Mouse (Mus musculus) neural tube, embryonic 14.5 days (tissue): ENCODE results near the gene Ssxb1. TPM values are rescaled to one million over a fixed set of nuclear protein-coding genes. Genes with fewer than 3 reads are reported as not detected.
"Not testable (repeated sequence)": the region's sequence is repeated elsewhere in the genome, so short reads cannot be mapped to it uniquely, and the experiment has no call there.

Experiments
- ATAC-seq: fragments of 200-750 bp; cut with Nextera tagmentation; 2 replicates; pipeline ENCODE4 v1.8.0; 2017; ENCODE audit warnings: low read depth, mild to moderate bottlenecking, moderate TSS enrichment, moderate library complexity
- H3K27ac ChIP-seq: fragments of 300-500 bp; sonication (generic); 2 replicates; pipeline ENCODE4 v1.5.1; 2014; ENCODE audit warnings: low read depth, mild to moderate bottlenecking, control low read depth, low read length, moderate library complexity, mixed read lengths
- H3K27me3 ChIP-seq: fragments of 300-500 bp; sonication (generic); 2 replicates; pipeline ENCODE4 v1.6.1; 2014; ENCODE audit warnings: low read length; ENCODE audit not compliant: control insufficient read depth, insufficient read depth
- H3K36me3 ChIP-seq: fragments of 300-500 bp; sonication (generic); 2 replicates; pipeline ENCODE4 v1.6.1; 2014; ENCODE audit warnings: low read length, mixed read lengths; ENCODE audit not compliant: control insufficient read depth, insufficient read depth
- H3K4me1 ChIP-seq: fragments of 300-500 bp; sonication (generic); 2 replicates; pipeline ENCODE4 v1.6.1; 2014; ENCODE audit warnings: low read length; ENCODE audit not compliant: control insufficient read depth, insufficient read depth
- H3K4me2 ChIP-seq: fragments of 300-500 bp; sonication (generic); 2 replicates; pipeline ENCODE4 v1.6.1; 2014; ENCODE audit warnings: mild to moderate bottlenecking, low read depth, low read length, control low read depth
- H3K4me3 ChIP-seq: fragments of 300-500 bp; sonication (generic); 2 replicates; pipeline ENCODE4 v1.5.1; 2014; ENCODE audit warnings: low read depth, low read length, control low read depth, mixed read lengths
- H3K9ac ChIP-seq: fragments of 300-500 bp; sonication (generic); replicated peaks from 2 replicates; pipeline ENCODE4 v1.6.1; 2014; ENCODE audit warnings: low read depth, mild to moderate bottlenecking, control low read depth, low read length, mixed read lengths
- H3K9me3 ChIP-seq: fragments of 300-500 bp; sonication (generic); 2 replicates; pipeline ENCODE4 v1.6.1; 2016; ENCODE audit warnings: low read length; ENCODE audit not compliant: control insufficient read depth
- WGBS: fragments of 180-500 bp; shearing (Covaris S2); extraction: QIAGEN DNeasy Blood & Tissue Kit; methylation state at CpG from one replicate; pipeline ENCODE4 v1.1.7; 2014; 5-methylcytosine and 5-hydroxymethylcytosine counted together
- polyA plus RNA-seq: library from polyadenylated mRNA; unstranded; fragments of >200 nt; fragmentation: Nextera tagmentation; extraction: Ambion mirVana; gene quantifications from 2 replicates; pipeline ENCODE4 v1.2.1, GENCODE M21; 2014

Gene Ssxb1
- not detected in 2 replicates for polyA plus RNA-seq

GRCm38 (mm10) chrX:8413005-8413404 is at the start of gene Ssxb1:
TSS of gene Ssxb1 (plus strand) at chrX:8413305.
- ATAC-seq, H3K9ac ChIP-seq: not testable (repeated sequence)
- 50% methylated on average over 1 of the region's 1 CpGs for WGBS

GRCm38 (mm10) chrX:8366678-8367077 is 46.4 kb upstream of the Ssxb1 start, which contains the start of gene Ssxb9:
TSS of gene Ssxb9 (plus strand) at chrX:8366978.
- H3K4me1 ChIP-seq, H3K4me3 ChIP-seq, H3K9ac ChIP-seq, H3K27me3 ChIP-seq, H3K4me2 ChIP-seq, H3K36me3 ChIP-seq, H3K27ac ChIP-seq, ATAC-seq, H3K9me3 ChIP-seq: not testable (repeated sequence)
- 6% methylated on average over 1 of the region's 1 CpGs for WGBS

More at GRCm38 (mm10) chrX:8413005-8413404, at the start of gene Ssxb1:
- H3K27ac ChIP-seq, H3K4me1 ChIP-seq, H3K9me3 ChIP-seq, H3K4me3 ChIP-seq, H3K36me3 ChIP-seq, H3K4me2 ChIP-seq, H3K27me3 ChIP-seq: not testable (repeated sequence)

DNA sequence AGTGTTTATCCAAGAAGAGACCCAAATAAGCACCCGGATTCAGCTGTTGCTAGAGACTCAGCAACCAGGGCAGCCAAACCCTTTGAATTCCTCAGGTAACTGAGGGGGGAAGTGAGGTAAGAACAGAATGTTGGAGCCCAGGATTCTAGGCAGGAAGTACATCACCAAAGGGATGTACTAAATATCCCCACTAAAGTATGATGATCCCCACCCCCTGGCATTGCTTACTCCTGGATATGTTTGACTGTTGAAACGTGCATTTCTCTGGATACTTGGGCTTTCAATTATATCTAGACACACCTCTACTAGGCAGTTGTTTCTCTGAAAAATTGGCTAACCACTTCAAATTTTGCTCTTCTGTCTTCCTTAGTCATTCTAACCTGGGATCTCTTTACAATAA is 48.5 kb downstream of the Ssxb1 start, which contains the start of gene Ssxb2:
TSS of gene Ssxb2 (minus strand) at position 101 of the 400 bp plus-strand sequence.
- H3K4me3 ChIP-seq, H3K9me3 ChIP-seq, H3K4me2 ChIP-seq, H3K4me1 ChIP-seq, H3K27me3 ChIP-seq, H3K27ac ChIP-seq, H3K9ac ChIP-seq, ATAC-seq, H3K36me3 ChIP-seq: not testable (repeated sequence)
- 74% methylated on average over 2 of the region's 2 CpGs for WGBS

Other genes with a start within 250 kb of the Ssxb1 start
- gene Tbc1d25, start 237.1 kb upstream of the Ssxb1 start, polyA plus RNA-seq, result 23.7 and 24.4 TPM in 2 replicates
- gene Ebp, start 219.8 kb upstream of the Ssxb1 start, polyA plus RNA-seq, result 31.8 and 37.4 TPM in 2 replicates
- gene Porcn, start 206.8 kb upstream of the Ssxb1 start, polyA plus RNA-seq, result 48.8 and 59.7 TPM in 2 replicates
- gene Ftsj1, start 160.9 kb upstream of the Ssxb1 start, polyA plus RNA-seq, result 50.6 and 52.7 TPM in 2 replicates
- 24.3 and 40.7 TPM in 2 replicates for gene Slc38a5, start 142.2 kb upstream of the Ssxb1 start, polyA plus RNA-seq
- not detected in 2 replicates for gene Ssxb10, start 85.9 kb upstream of the Ssxb1 start, polyA plus RNA-seq
- not detected in 2 replicates for gene Ssxb9, start 46.3 kb upstream of the Ssxb1 start, polyA plus RNA-seq
- gene Ssxb2, start 48.4 kb downstream of the Ssxb1 start, polyA plus RNA-seq, result not detected in 2 replicates
- not detected in 2 replicates for gene Gm14459, start 111.6 kb downstream of the Ssxb1 start, polyA plus RNA-seq
- gene Ssxb6, start 134.9 kb downstream of the Ssxb1 start, polyA plus RNA-seq, result not detected in 2 replicates
- not detected in 2 replicates for gene Ssxb3, start 178.5 kb downstream of the Ssxb1 start, polyA plus RNA-seq